Mouse (Mus musculus) erythroblast, adult 5-6 weeks (primary cell): Measurements from ENCODE around the gene Rpl9-ps6. TPM values are rescaled to one million over a fixed set of nuclear protein-coding genes. Genes with fewer than 3 reads are reported as not detected.
A peak's percentile ranks its signal among the peaks of the same experiment; 100 is the strongest.

Experiments
- ATAC-seq: replicated peaks from 2 replicates; pipeline ENCODE4 v1.8.0; 2016; ENCODE audit warnings: moderate number of reproducible peaks, mild to moderate bottlenecking, moderate TSS enrichment, inconsistent platforms; ENCODE audit not compliant: poor library complexity, low FRiP score, severe bottlenecking
- total RNA-seq, 2 experiments: library from RNA; stranded (forward) in 1 of 2; stranded (reverse) in 1 of 2; fragments of 150-400 nt in 1 of 2; fragments of 200-764, 138-1000 nt in 1 of 2; gene quantifications; 2 replicates each; pipeline versions ENCODE4 v1.2.3 to v1.2.4; 2015 to 2017; ENCODE audit warnings: low replicate concordance in 2 of 2

Gene Rpl9-ps6
- total RNA-seq (2015; ENCODE audit: low replicate concordance) (50.4 and 59.9 TPM in 2 replicates), total RNA-seq (2017; ENCODE audit: low replicate concordance) (10.4 and 14.2 TPM in 2 replicates)

- ATAC-seq: no peak
These were observed at the start of gene Rpl9-ps6 for GRCm38 (mm10) chr19:32466478-32466877. Rpl9-ps6 (minus strand) TSS chr19:32466578.

GRCm38 (mm10) chr19:32512518-32512917 is 46.1 kb upstream of the Rpl9-ps6 start:
- 0 out of 2 replicates have a peak, but pooled peaks have one; percentile 44 for ATAC-seq

- ATAC-seq: peak; percentile 81
These were observed 44.6 kb upstream of the Rpl9-ps6 start for GRCm38 (mm10) chr19:32510962-32511361.

- ATAC-seq: peak; percentile 62
These were observed 43.9 kb upstream of the Rpl9-ps6 start for GRCm38 (mm10) chr19:32510267-32510666.

GRCm38 (mm10) chr19:32507526-32507925 is 41.1 kb upstream of the Rpl9-ps6 start:
- ATAC-seq: no peak

- no peak for ATAC-seq
These were observed 40.7 kb upstream of the Rpl9-ps6 start for GRCm38 (mm10) chr19:32507100-32507499.

GRCm38 (mm10) chr19:32506514-32506913 is 40.1 kb upstream of the Rpl9-ps6 start:
- no peak for ATAC-seq

GRCm38 (mm10) chr19:32506081-32506480 is 39.7 kb upstream of the Rpl9-ps6 start:
- ATAC-seq: no peak

GRCm38 (mm10) chr19:32501414-32501813 is 35.0 kb upstream of the Rpl9-ps6 start:
- peak; percentile 81 for ATAC-seq

- no peak for ATAC-seq
These were observed 31.6 kb upstream of the Rpl9-ps6 start for GRCm38 (mm10) chr19:32498002-32498401.

- no peak for ATAC-seq
These were observed 31.0 kb upstream of the Rpl9-ps6 start for GRCm38 (mm10) chr19:32497411-32497810.

GRCm38 (mm10) chr19:32495034-32495433 is 28.7 kb upstream of the Rpl9-ps6 start:
- no peak for ATAC-seq

- no peak for ATAC-seq
These were observed 28.2 kb upstream of the Rpl9-ps6 start for GRCm38 (mm10) chr19:32494611-32495010.

- no peak for ATAC-seq
These were observed 27.1 kb upstream of the Rpl9-ps6 start for GRCm38 (mm10) chr19:32493471-32493870.

- ATAC-seq: no peak
These were observed 26.6 kb upstream of the Rpl9-ps6 start for GRCm38 (mm10) chr19:32492981-32493380.

- no peak for ATAC-seq
These were observed 26.0 kb upstream of the Rpl9-ps6 start for GRCm38 (mm10) chr19:32492339-32492738.

- no peak for ATAC-seq
These were observed 24.6 kb upstream of the Rpl9-ps6 start for GRCm38 (mm10) chr19:32490976-32491375.

GRCm38 (mm10) chr19:32489166-32489895 is 23.0 kb upstream of the Rpl9-ps6 start:
- no peak for ATAC-seq

- ATAC-seq: peak; percentile 59
These were observed 21.3 kb upstream of the Rpl9-ps6 start for GRCm38 (mm10) chr19:32487595-32488255.

- ATAC-seq: peak; percentile 88
These were observed 19.8 kb upstream of the Rpl9-ps6 start for GRCm38 (mm10) chr19:32486106-32486724.

GRCm38 (mm10) chr19:32485681-32486105 is 19.3 kb upstream of the Rpl9-ps6 start, which contains the start of gene Minpp1:
Minpp1 (plus strand) TSS chr19:32485769.
- peak; percentile 55 for ATAC-seq
